Mouse (Mus musculus): Measurements from ENCODE around the gene Nf1. TPM values are rescaled to one million over a fixed set of nuclear protein-coding genes. Genes with fewer than 3 reads are reported as not detected.
A peak's percentile ranks its signal among the peaks of the same experiment; 100 is the strongest.

The Nf1 gene
- polyA plus RNA-seq, 1 experiment from 2014 or later, result 2.5 TPM

GRCm38 (mm10) chr11:79575383-79576073 lies 236.0 kb downstream of the Nf1 start:
- Histone ChIP-seq H3K9ac (no peak overlapping the region), H3K9me3 (replicated peaks) (no peaks in the 10 kb centered on the region), H3K4me3 (no peak overlapping the region), H3K27me3 (replicated peaks) (no peaks in the 10 kb centered on the region), H3K4me1 (peaks cover 14% of the 10 kb centered on the region), H3K27ac (no peak overlapping the region), H3K4me2 (no peak overlapping the region), H3K36me3 (peaks cover 24% of the 10 kb centered on the region)
- no peak for ATAC-seq
- WGBS (ENCODE audit: insufficient replicate concordance), result 81% methylated on average over 14 of the region's 14 CpGs

- ATAC-seq, result no peak
- no peaks in the 10 kb centered on the region for H3K9me3 ChIP-seq (replicated peaks)
- peaks cover 11% of the 10 kb centered on the region for H3K36me3 ChIP-seq
- H3K4me3 ChIP-seq, result no peak overlapping the region
- H3K27ac ChIP-seq, result no peak overlapping the region
- no peak overlapping the region for H3K4me2 ChIP-seq
- 33% methylated on average over 5 of the region's 5 CpGs for WGBS (ENCODE audit: insufficient replicate concordance)
- no peak overlapping the region for H3K9ac ChIP-seq
- H3K27me3 ChIP-seq (replicated peaks), result no peaks in the 10 kb centered on the region
- peaks cover 15% of the 10 kb centered on the region for H3K4me1 ChIP-seq
These were observed 238.2 kb downstream of the Nf1 start for GRCm38 (mm10) chr11:79577741-79578140.

GRCm38 (mm10) chr11:79580660-79581059 lies 241.2 kb downstream of the Nf1 start:
- Histone ChIP-seq H3K4me2 (no peak overlapping the region), H3K27me3 (replicated peaks) (0 out of 2 replicates have a peak, but pooled peaks cover 3% of the 10 kb centered on the region), H3K27ac (no peak overlapping the region), H3K9me3 (replicated peaks) (no peaks in the 10 kb centered on the region), H3K9ac (no peak overlapping the region), H3K36me3 (peaks cover 9% of the 10 kb centered on the region), H3K4me1 (peaks cover 15% of the 10 kb centered on the region), H3K4me3 (no peak overlapping the region)
- WGBS (ENCODE audit: insufficient replicate concordance), result 46% methylated on average over 4 of the region's 4 CpGs
- ATAC-seq, result no peak

- Histone ChIP-seq H3K27ac (no peak overlapping the region), H3K27me3 (replicated peaks) (0 out of 2 replicates have a peak, but pooled peaks cover 9% of the 10 kb centered on the region), H3K36me3 (peaks cover 8% of the 10 kb centered on the region), H3K4me1 (peaks cover 15% of the 10 kb centered on the region), H3K4me3 (no peak overlapping the region), H3K9ac (no peak overlapping the region), H3K9me3 (replicated peaks) (no peaks in the 10 kb centered on the region), H3K4me2 (no peak overlapping the region)
- 79% methylated on average over 6 of the region's 6 CpGs for WGBS (ENCODE audit: insufficient replicate concordance)
- ATAC-seq, result no peak
These were observed 241.8 kb downstream of the Nf1 start for GRCm38 (mm10) chr11:79581257-79581656.

- Histone ChIP-seq H3K27me3 (replicated peaks) (peaks cover 37% of the 10 kb centered on the region), H3K36me3 (no peaks in the 10 kb centered on the region), H3K4me3 (no peak overlapping the region), H3K9me3 (replicated peaks) (no peaks in the 10 kb centered on the region), H3K4me1 (peaks cover 8% of the 10 kb centered on the region; the same call in 1 of the 2 replicates), H3K4me2 (no peak overlapping the region), H3K9ac (no peak overlapping the region), H3K27ac (no peak overlapping the region)
- no peak for ATAC-seq
- 10% methylated on average over 5 of the region's 5 CpGs for WGBS (ENCODE audit: insufficient replicate concordance)
These were observed 244.7 kb downstream of the Nf1 start for GRCm38 (mm10) chr11:79584191-79584590.

- Histone ChIP-seq H3K4me1 (peaks cover 12% of the 10 kb centered on the region), H3K36me3 (no peaks in the 10 kb centered on the region), H3K27me3 (replicated peaks) (peaks cover 89% of the 10 kb centered on the region), H3K4me2 (no peak overlapping the region), H3K27ac (no peak overlapping the region), H3K9me3 (replicated peaks) (no peaks in the 10 kb centered on the region), H3K9ac (no peak overlapping the region), H3K4me3 (no peak overlapping the region)
- WGBS (ENCODE audit: insufficient replicate concordance), result 41% methylated on average over 14 of the region's 14 CpGs
- ATAC-seq, result no peak
These were observed 250.0 kb downstream of the Nf1 start for GRCm38 (mm10) chr11:79589317-79590075.

DNA sequence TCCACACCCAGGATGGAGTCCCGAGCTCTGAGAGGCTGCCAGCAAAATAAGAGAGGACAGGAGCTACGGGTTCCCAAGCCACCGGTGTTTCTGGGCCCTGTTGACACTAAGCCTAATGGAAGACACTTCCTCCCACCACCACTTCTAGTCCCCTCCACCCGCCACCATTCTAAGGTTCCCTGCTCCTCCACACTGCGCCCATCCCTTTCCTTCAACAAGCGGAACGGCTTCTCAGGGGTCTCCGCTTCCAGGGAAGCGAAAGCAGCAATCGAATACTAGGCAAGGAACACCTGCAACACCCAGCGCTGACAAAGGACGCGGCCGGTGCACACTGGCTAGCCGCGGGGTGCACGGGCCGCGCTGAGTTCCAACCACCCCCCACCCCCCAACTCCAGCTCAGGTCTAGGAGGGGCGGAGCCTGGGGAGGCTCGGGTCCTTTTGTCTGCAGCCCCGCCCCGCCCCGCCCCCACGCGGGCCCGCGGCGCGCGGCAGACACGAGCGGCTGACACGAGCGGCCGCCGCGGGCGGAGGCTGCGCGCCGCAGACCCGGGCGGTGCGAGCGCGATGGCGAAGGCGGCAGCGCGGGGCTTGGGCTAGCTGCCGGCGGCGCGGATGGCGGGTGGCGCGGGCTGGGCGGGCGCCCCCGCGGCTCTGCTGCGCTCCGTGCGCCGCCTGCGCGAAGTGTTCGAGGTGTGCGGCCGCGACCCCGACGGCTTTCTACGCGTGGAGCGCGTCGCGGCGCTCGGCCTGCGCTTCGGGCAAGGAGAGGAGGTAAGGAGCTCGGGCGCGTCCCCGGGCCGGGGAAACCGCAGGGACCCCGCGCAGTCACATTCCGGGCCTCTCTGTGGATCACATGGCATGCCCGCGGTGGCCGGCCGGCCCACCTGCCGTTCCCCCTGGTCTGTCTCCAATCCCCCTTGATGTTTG lies 251.4 kb downstream of the Nf1 start, which contains the start of gene Rab11fip4:
TSS of gene Rab11fip4 (plus strand) at position 549 of the 927 bp plus-strand sequence.
- ATAC-seq, result no peak
- Histone ChIP-seq H3K27me3 (replicated peaks) (peaks cover 94% of the 10 kb centered on the region), H3K4me3 (peak within 1 kb of the TSS; percentile 55), H3K4me1 (peaks cover 12% of the 10 kb centered on the region), H3K36me3 (no peaks in the 10 kb centered on the region), H3K4me2 (peak within 1 kb of the TSS; percentile 67), H3K9ac (0 out of 2 replicates have a peak within 1 kb of the TSS, but pooled peaks have one; percentile 13), H3K27ac (no peak within 1 kb of the TSS), H3K9me3 (replicated peaks) (no peaks in the 10 kb centered on the region)
- WGBS (ENCODE audit: insufficient replicate concordance), result 2% methylated on average over 83 of the region's 98 CpGs

GRCm38 (mm10) chr11:79591591-79591975 lies 252.1 kb downstream of the Nf1 start:
- peak overlapping the region; percentile 55 for H3K4me3 ChIP-seq
- H3K36me3 ChIP-seq, result no peaks in the 10 kb centered on the region
- ATAC-seq, result no peak
- H3K27me3 ChIP-seq (replicated peaks), result peaks cover 91% of the 10 kb centered on the region
- 0 out of 2 replicates have a peak overlapping the region, but pooled peaks have one; percentile 13 for H3K9ac ChIP-seq
- H3K4me2 ChIP-seq, result peak overlapping the region; percentile 67
- peaks cover 12% of the 10 kb centered on the region for H3K4me1 ChIP-seq
- H3K27ac ChIP-seq, result no peak overlapping the region
- WGBS (ENCODE audit: insufficient replicate concordance), result 29% methylated on average over 5 of the region's 5 CpGs
- no peaks in the 10 kb centered on the region for H3K9me3 ChIP-seq (replicated peaks)

- H3K4me3 ChIP-seq, result no peak overlapping the region
- H3K9ac ChIP-seq, result no peak overlapping the region
- 28% methylated on average over 11 of the region's 11 CpGs for WGBS (ENCODE audit: insufficient replicate concordance)
- H3K4me2 ChIP-seq, result no peak overlapping the region
- no peak for ATAC-seq
- peaks cover 80% of the 10 kb centered on the region for H3K27me3 ChIP-seq (replicated peaks)
- no peaks in the 10 kb centered on the region for H3K9me3 ChIP-seq (replicated peaks)
- no peaks in the 10 kb centered on the region for H3K36me3 ChIP-seq
- peaks cover 12% of the 10 kb centered on the region for H3K4me1 ChIP-seq
- H3K27ac ChIP-seq, result no peak overlapping the region
These were observed 254.0 kb downstream of the Nf1 start for GRCm38 (mm10) chr11:79593495-79593894.

DNA sequence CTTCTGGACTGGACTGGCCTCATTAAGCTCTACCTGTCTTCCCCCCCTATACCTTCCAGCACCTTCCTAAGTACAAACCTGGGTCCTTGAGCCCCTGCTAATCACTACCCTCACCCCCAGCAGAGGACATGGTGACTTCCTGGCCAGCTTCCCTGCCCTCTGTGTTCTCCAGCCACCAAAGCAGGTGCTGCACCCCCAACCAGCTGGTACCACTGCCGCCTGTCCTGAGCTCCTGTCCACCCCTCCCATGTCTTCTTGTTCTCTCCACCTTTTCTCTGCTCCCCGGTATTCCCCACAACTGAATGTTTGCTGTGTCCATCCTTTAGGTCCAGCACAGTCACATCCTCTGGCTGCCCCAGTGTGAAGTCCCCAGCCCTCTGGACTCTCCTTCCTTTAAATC lies 271.0 kb downstream of the Nf1 start:
- no peak overlapping the region for H3K9ac ChIP-seq
- ATAC-seq, result no peak
- H3K9me3 ChIP-seq (replicated peaks), result no peaks in the 10 kb centered on the region
- no peaks in the 10 kb centered on the region for H3K36me3 ChIP-seq
- peaks cover 18% of the 10 kb centered on the region; the same call in 1 of the 2 replicates for H3K4me1 ChIP-seq
- 42% methylated on average over 2 of the region's 2 CpGs for WGBS (ENCODE audit: insufficient replicate concordance)
- peaks cover 29% of the 10 kb centered on the region for H3K27me3 ChIP-seq (replicated peaks)
- H3K4me2 ChIP-seq, result no peak overlapping the region
- H3K4me3 ChIP-seq, result no peak overlapping the region
- H3K27ac ChIP-seq, result no peak overlapping the region

DNA sequence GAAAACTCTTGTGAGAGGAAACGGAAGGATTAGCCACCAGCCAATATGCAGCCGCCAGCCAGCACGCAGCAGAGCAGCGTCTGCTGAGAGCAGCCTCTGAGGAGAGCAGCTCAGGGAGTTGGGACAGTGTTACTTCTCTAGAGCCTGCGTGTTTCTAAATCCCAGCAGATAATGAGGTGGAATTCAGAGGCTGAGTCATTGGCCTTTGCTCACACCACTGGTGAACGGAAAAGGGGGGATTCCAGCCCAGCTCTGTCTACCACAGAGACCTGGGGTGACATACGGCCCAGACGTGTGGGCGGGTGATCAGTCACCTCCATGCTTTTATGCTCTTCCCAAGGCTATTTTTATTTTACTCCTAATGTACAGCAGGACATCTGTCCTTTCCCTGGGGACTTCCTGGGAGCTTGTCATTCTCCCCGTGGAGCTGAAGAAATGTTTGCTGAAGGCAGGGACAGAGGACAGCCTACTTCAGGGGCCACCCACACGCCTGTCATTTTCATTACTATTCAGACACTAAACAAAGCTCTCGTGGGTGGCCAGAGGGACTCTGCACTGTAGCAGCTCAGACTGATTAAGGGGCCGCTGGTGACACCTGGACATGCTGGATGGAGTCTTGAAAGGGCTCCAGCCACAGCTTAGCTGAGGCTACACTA lies 271.6 kb downstream of the Nf1 start:
- H3K27ac ChIP-seq, result no peak overlapping the region
- peaks cover 36% of the 10 kb centered on the region for H3K27me3 ChIP-seq (replicated peaks)
- no peak overlapping the region for H3K4me2 ChIP-seq
- no peaks in the 10 kb centered on the region for H3K36me3 ChIP-seq
- H3K9ac ChIP-seq, result no peak overlapping the region
- H3K4me3 ChIP-seq, result no peak overlapping the region
- H3K4me1 ChIP-seq, result peaks cover 18% of the 10 kb centered on the region; the same call in 1 of the 2 replicates
- no peak for ATAC-seq
- no peaks in the 10 kb centered on the region for H3K9me3 ChIP-seq (replicated peaks)
- 25% methylated on average over 13 of the region's 13 CpGs for WGBS (ENCODE audit: insufficient replicate concordance)

All from liver, embryonic 12.5 days (tissue).